Mouse (Mus musculus): ENCODE data around the gene Muc5ac. TPM values are rescaled to one million over a fixed set of nuclear protein-coding genes. Genes with fewer than 3 reads are reported as not detected.
A peak's percentile ranks its signal among the peaks of the same experiment; 100 is the strongest.

The Muc5ac gene
- total RNA-seq, 2 experiments from 2014 or later, result not detected

GRCm38 (mm10) chr7:141824398-141824797 is 35.6 kb downstream of the Muc5ac start:
- no peak for ATAC-seq (replicated peaks; ENCODE audit: poor library complexity)

GRCm38 (mm10) chr7:141835941-141836340 is 47.2 kb downstream of the Muc5ac start:
- ATAC-seq (replicated peaks; ENCODE audit: poor library complexity), result peak; percentile 63

- ATAC-seq (replicated peaks; ENCODE audit: poor library complexity), result peak; percentile 33
Measured at GRCm38 (mm10) chr7:141836423-141836822, 47.7 kb downstream of the Muc5ac start.

- peak; percentile 52 for ATAC-seq (replicated peaks; ENCODE audit: poor library complexity)
Measured at GRCm38 (mm10) chr7:141838779-141839178, 50.0 kb downstream of the Muc5ac start, which contains the start of gene Muc5b. Gene Muc5b, plus strand, starts transcription at chr7:141839070.

- ATAC-seq (replicated peaks; ENCODE audit: poor library complexity), result no peak
Measured at GRCm38 (mm10) chr7:141840354-141840753, 51.6 kb downstream of the Muc5ac start.

- peak; percentile 69 for ATAC-seq (replicated peaks; ENCODE audit: poor library complexity)
Measured at GRCm38 (mm10) chr7:141861046-141861445, 72.3 kb downstream of the Muc5ac start.

Other genes with a start within 250 kb of the Muc5ac start
- gene Chid1, start 249.1 kb upstream of the Muc5ac start, total RNA-seq (2015), result 5.8 and 6.3 TPM in 2 replicates
- 31.2 and 38.7 TPM in 2 replicates for gene Chid1, start 249.1 kb upstream of the Muc5ac start, total RNA-seq (2017)
- 18.3 and 20.0 TPM in 2 replicates for gene Ap2a2, start 226.8 kb upstream of the Muc5ac start, total RNA-seq (2015)
- gene Ap2a2, start 226.8 kb upstream of the Muc5ac start, total RNA-seq (2017), result 23.4 and 23.6 TPM in 2 replicates
- 0.37 and 0.77 TPM in 2 replicates for gene Muc6, start 133.7 kb upstream of the Muc5ac start, total RNA-seq (2015)
- gene Muc6, start 133.7 kb upstream of the Muc5ac start, total RNA-seq (2017), result 0.08 and 0.10 TPM in 2 replicates
- not detected in 2 replicates for gene Muc2, start 98.6 kb upstream of the Muc5ac start, total RNA-seq (2015)
- gene Muc2, start 98.6 kb upstream of the Muc5ac start, total RNA-seq (2017), result not detected in 2 replicates
- 0.10 TPM in 2 replicates for gene Muc5b, start 50.1 kb downstream of the Muc5ac start, total RNA-seq (2015)
- gene Muc5b, start 50.1 kb downstream of the Muc5ac start, total RNA-seq (2017), result 0.03 TPM in 1 of 2 replicates, not detected in the other
- 26.9 and 27.8 TPM in 2 replicates for gene Tollip, start 129.5 kb downstream of the Muc5ac start, total RNA-seq (2015)
- 26.6 and 30.6 TPM in 2 replicates for gene Tollip, start 129.5 kb downstream of the Muc5ac start, total RNA-seq (2017)
- not detected in 2 replicates for gene Brsk2, start 160.8 kb downstream of the Muc5ac start, total RNA-seq (2015)
- 0.12 TPM in 1 of 2 replicates, not detected in the other for gene Brsk2, start 160.8 kb downstream of the Muc5ac start, total RNA-seq (2017)